Mouse (Mus musculus) E14TG2a.4 (cell line): ENCODE measurements at regions not wholly inside any gene's neighbourhood (a gene's known extent, or its start where the extent isn't known, plus 50 kb on each side); places are given as distances from the start of the nearest gene placed in this dataset.

Experiments used
- CTCF ChIP-seq: conservative IDR thresholded peaks from 2 replicates; pipeline ENCODE4 v1.5.1; 2014; ENCODE audit warnings: low read length
- NANOG ChIP-seq: IDR thresholded peaks from 2 replicates; pipeline ENCODE4 v1.6.1; 2014; ENCODE audit warnings: borderline replicate concordance, low read length, mixed read lengths
- POU5F1 ChIP-seq: IDR thresholded peaks from 2 replicates; pipeline ENCODE4 v1.6.1; 2014; ENCODE audit warnings: low read length, borderline replicate concordance

DNA sequence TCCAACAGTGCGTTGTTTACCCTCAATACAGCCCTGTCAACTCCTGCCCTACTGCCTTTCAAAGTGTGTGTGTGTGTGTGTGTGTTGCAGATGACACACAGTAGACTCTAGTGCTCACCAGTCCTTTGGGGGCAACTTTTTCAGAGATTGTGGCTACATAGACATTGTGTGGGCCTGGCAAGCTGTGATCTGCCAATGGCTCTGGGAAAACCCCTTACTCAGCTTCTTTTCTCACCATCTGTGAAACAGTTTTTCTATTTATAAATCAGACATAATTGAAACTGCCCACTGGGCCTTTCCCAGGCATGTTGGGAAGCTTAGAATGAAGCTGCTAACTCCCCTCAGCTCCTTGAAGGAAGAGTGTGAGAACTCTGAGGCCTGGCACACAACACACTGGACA lies 369.7 kb upstream of the Fam92a start:
- TF ChIP-seq CTCF (no peak), POU5F1 (no peak), NANOG (no peak)
